Mouse (Mus musculus) heart, postnatal 0 days (tissue): ENCODE results near the gene Akt1. TPM values are rescaled to one million over a fixed set of nuclear protein-coding genes. Genes with fewer than 3 reads are reported as not detected.
A peak's percentile ranks its signal among the peaks of the same experiment; 100 is the strongest.

Experiments
- ATAC-seq: fragments of 200-750 bp; cut with Nextera tagmentation; 2 replicates; pipeline ENCODE4 v1.8.0; 2017; ENCODE audit warnings: low read depth, moderate number of reproducible peaks, moderate library complexity; ENCODE audit not compliant: insufficient read depth
- DNase-seq: peaks from one replicate; pipeline ENCODE4 v3.0.0-alpha.2; 2016; ENCODE audit warnings: low spot score
- H3K27ac ChIP-seq: fragments of 300-500 bp; sonication (generic); 2 replicates; pipeline ENCODE4 v1.5.1; 2014; ENCODE audit warnings: low read depth, mild to moderate bottlenecking
- H3K27me3 ChIP-seq: fragments of 300-500 bp; sonication (generic); 2 replicates; pipeline ENCODE4 v1.6.1; 2014; ENCODE audit warnings: low read length, mixed read lengths; ENCODE audit not compliant: control insufficient read depth, insufficient read depth
- H3K36me3 ChIP-seq: fragments of 300-500 bp; sonication (generic); replicated peaks from 2 replicates; pipeline ENCODE4 v1.6.1; 2014; ENCODE audit warnings: low read length, mixed read lengths; ENCODE audit not compliant: control insufficient read depth, insufficient read depth
- H3K4me1 ChIP-seq: fragments of 300-500 bp; sonication (generic); 2 replicates; pipeline ENCODE4 v1.6.1; 2014; ENCODE audit warnings: antibody characterized with exemption; ENCODE audit not compliant: control insufficient read depth, insufficient read depth
- H3K4me2 ChIP-seq: fragments of 300-500 bp; sonication (generic); 2 replicates; pipeline ENCODE4 v1.6.1; 2014; ENCODE audit warnings: low read depth, mild to moderate bottlenecking, low read length, moderate library complexity
- H3K4me3 ChIP-seq: fragments of 300-500 bp; sonication (generic); 2 replicates; pipeline ENCODE4 v1.5.1; 2014; ENCODE audit warnings: low read depth, low read length
- H3K9ac ChIP-seq: fragments of 300-500 bp; sonication (generic); replicated peaks from 2 replicates; pipeline ENCODE4 v1.6.1; 2014; ENCODE audit warnings: low read depth, low read length, mixed read lengths
- H3K9me3 ChIP-seq: fragments of 300-500 bp; sonication (generic); replicated peaks from 2 replicates; pipeline ENCODE4 v1.6.1; 2016; ENCODE audit warnings: low read length; ENCODE audit not compliant: control insufficient read depth
- CTCF ChIP-seq: IDR thresholded peaks from 2 replicates; pipeline ENCODE4 v1.5.1; 2016; ENCODE audit warnings: antibody characterized with exemption, control low read depth, low read depth
- EP300 ChIP-seq: IDR thresholded peaks from 2 replicates; pipeline ENCODE4 v1.6.1; 2016; ENCODE audit warnings: antibody characterized with exemption, low read depth
- WGBS: fragments of 180-500 bp; shearing (Covaris S2); extraction: QIAGEN DNeasy Blood & Tissue Kit; methylation state at CpG from one replicate; pipeline ENCODE4 v1.1.7; 2014; 5-methylcytosine and 5-hydroxymethylcytosine counted together
- polyA plus RNA-seq: library from polyadenylated mRNA; unstranded; fragments of >200 nt; fragmentation: Nextera tagmentation; extraction: Ambion mirVana; gene quantifications from 2 replicates; pipeline ENCODE4 v1.2.1, GENCODE M21; 2015
- total RNA-seq: library from RNA; depleted of rRNA; stranded (reverse); fragments of >200 nt; gene quantifications from 2 replicates; pipeline ENCODE4 v1.2.3, GENCODE M21; 2014; ENCODE audit warnings: low replicate concordance

Akt1 gene
- total and polyA plus RNA-seq, 2 experiments from 2014 or later, result 70.9 to 206 TPM

DNA sequence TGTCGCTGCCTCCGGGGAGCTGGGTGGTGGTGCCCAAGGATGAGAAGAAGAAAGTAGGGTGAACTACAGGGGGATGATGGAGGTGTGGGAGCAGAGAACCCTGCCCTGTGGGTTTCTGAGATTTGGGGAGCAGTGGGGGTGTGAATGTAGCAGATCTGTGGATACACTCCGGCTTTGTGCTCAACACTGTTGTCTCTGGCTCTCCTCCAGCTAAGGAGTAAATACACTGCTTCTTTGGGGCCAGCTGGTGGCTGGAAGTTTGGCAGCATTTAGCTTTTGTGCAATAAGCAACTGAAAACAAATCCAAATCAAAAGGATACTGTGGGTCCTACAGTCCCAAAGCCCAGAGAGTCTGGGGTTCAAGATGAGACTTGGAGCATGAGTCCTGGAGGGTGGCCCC lies 39.3 kb upstream of the Akt1 start:
- H3K36me3 ChIP-seq, result no peaks in the 10 kb centered on the region
- H3K4me3 ChIP-seq, result no peak overlapping the region
- ATAC-seq (no peak), DNase-seq (peak; percentile 17)
- no peak overlapping the region for H3K27ac ChIP-seq
- 54% methylated on average over 3 of the region's 3 CpGs for WGBS
- no peak overlapping the region for H3K4me2 ChIP-seq
- H3K9me3 ChIP-seq, result no peaks in the 10 kb centered on the region
- H3K27me3 ChIP-seq, result 0 out of 2 replicates have a peak, but pooled peaks cover 2% of the 10 kb centered on the region
- no peaks in the 10 kb centered on the region for H3K4me1 ChIP-seq
- H3K9ac ChIP-seq, result no peak overlapping the region
- no peak for TF ChIP-seq CTCF
- TF ChIP-seq EP300, result no peak

DNA sequence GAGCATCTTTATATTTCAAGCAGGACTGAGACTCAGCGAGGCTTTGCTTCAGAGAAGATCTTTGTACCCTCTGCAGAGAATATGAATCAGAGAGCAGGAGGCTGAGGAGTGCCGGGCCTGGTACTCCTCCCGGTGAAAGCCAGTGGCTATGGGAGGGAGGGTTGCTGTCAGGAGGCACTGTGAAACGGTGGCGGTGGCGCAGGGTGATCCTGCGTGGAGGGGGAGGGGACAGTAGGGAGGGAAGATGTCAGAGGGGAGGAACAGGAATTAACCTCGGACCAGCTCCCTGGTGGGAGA lies 32.8 kb upstream of the Akt1 start:
- Histone ChIP-seq H3K4me3 (no peak overlapping the region), H3K9me3 (no peaks in the 10 kb centered on the region), H3K27me3 (peaks cover 12% of the 10 kb centered on the region; the same call in 1 of the 2 replicates), H3K36me3 (no peaks in the 10 kb centered on the region), H3K4me2 (no peak overlapping the region), H3K9ac (no peak overlapping the region), H3K4me1 (no peaks in the 10 kb centered on the region), H3K27ac (no peak overlapping the region)
- DNase-seq, result no peak
- no peak for TF ChIP-seq CTCF
- no peak for TF ChIP-seq EP300
- WGBS, result 12% methylated on average over 8 of the region's 8 CpGs
- no peak for ATAC-seq

DNA sequence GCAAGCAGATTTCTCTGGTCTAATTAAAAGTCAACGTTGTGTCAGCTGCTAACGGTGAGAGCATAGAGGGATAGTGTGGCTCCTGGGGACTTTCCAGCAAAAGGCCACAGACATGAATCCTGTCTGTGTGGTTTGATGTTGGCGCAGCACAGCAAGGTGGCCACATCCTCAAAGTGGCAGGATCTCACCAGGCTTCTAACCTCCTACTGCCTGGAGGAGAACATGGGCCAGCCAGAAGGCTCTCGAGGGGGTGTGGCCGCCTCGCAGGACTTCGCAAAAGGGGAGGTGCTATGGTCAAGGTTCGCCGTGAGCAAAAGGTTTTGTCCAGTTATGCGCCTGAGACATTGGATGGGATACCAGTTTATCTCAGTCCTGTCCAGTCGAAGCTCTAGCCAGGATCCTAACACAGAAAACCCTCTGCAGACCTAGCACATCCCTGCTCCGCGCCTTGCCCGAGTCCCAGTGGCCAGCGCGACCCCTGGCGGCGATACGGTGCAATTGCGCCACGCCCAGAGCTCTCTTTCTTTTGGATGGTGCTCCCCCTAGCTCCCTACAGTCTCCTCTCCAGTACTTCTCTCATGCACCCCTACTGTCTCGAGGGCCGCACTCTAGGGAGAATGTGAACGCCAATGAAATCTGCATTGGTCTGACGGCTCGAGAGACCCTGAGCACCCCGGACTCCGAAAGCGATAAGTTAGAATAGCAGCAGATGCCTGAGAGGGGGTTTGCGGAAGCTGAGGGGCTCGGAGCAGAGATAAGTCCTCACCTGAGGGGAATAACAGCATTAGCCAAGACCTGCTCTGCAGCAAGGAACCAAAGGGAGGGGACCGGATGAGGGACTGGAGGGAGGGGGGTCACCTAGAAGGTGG lies 32.3 kb upstream of the Akt1 start:
- TF ChIP-seq EP300 (no peak), CTCF (peak; percentile 100)
- DNase-seq (peak; percentile 84), ATAC-seq (peak; percentile 81)
- Histone ChIP-seq H3K27me3 (peaks cover 14% of the 10 kb centered on the region; the same call in 1 of the 2 replicates), H3K9me3 (no peaks in the 10 kb centered on the region), H3K4me2 (peak overlapping the region; percentile 27; the same call in 1 of the 2 replicates), H3K27ac (no peak overlapping the region), H3K4me3 (no peak overlapping the region), H3K4me1 (no peaks in the 10 kb centered on the region), H3K9ac (no peak overlapping the region), H3K36me3 (no peaks in the 10 kb centered on the region)
- 10% methylated on average over 32 of the region's 32 CpGs for WGBS

DNA sequence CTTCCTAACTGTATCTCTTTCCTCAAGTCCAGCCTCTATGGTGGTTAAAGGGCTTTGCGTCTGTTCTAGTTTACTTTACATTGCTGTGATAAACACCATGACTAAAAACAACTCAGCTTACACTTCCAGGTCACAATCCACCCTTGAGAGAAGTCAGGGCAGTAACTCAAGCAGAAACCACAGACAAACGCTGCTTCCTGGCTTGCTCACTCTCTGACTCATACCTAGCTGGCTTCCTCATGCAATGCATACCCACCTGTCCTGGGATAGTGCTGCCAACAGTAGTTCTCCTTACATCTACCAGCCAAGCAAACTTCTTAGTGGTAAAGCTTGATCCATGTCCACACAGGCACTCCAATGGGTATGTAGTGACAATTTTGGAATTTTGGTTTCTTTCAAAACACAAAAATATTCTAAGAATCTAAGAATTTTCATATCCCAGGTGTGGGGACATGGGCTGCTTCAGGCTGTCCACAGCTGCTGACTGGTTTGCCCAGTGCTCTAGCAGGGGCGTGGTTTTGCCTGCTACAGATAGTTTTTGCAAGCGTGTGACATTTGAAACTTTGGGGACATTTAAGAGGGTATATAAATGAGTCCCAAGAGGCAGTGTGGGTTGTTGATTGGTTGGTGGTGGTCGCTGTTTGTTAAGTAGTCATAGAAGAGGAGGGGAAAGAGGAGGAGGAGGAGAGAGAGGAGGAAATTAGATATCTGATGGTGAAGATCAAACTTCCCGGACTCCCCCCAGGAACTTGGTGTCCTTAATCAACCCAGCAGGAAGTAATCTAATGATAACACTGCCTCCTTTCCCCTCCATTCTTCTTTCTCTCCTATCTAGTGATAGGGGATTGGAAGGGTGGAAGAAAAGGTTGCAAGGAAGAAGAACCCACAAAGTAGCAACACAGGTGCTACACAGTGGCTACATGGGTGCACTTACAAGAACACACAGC lies 28.0 kb upstream of the Akt1 start:
- DNase-seq (no peak), ATAC-seq (no peak)
- H3K36me3 ChIP-seq, result no peaks in the 10 kb centered on the region
- no peak for TF ChIP-seq CTCF
- no peak for TF ChIP-seq EP300
- WGBS, result 51% methylated on average over 6 of the region's 6 CpGs
- peaks cover 16% of the 10 kb centered on the region; the same call in 1 of the 2 replicates for H3K27me3 ChIP-seq
- no peaks in the 10 kb centered on the region for H3K4me1 ChIP-seq
- H3K9ac ChIP-seq, result no peak overlapping the region
- H3K27ac ChIP-seq, result no peak overlapping the region
- H3K4me2 ChIP-seq, result no peak overlapping the region
- H3K4me3 ChIP-seq, result no peak overlapping the region
- H3K9me3 ChIP-seq, result no peaks in the 10 kb centered on the region

DNA sequence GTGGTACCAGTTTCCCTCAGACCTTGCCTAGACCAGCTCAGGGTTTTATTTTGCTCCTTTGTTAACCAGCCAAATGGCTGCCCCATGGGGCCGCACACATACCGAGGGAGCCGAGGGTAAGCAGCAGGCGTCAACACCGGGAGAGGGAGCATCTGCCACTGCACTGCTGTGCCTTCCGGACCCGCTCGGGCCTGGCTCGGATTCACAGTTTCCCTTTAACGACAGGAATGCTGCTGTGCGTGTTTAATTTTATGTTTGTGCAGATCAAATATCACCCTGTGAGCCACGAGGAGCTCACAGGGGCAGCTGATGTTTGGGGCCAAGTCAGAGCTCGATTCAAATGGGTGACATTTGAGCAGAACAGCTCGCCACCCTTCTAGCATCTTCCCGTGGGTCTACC lies 25.8 kb upstream of the Akt1 start:
- no peak for DNase-seq
- H3K9me3 ChIP-seq, result no peaks in the 10 kb centered on the region
- H3K27me3 ChIP-seq, result 0 out of 2 replicates have a peak, but pooled peaks cover 12% of the 10 kb centered on the region
- no peaks in the 10 kb centered on the region for H3K4me1 ChIP-seq
- 5% methylated on average over 15 of the region's 15 CpGs for WGBS
- H3K27ac ChIP-seq, result no peak overlapping the region
- H3K4me2 ChIP-seq, result peak overlapping the region; percentile 35
- TF ChIP-seq CTCF, result no peak
- no peak for TF ChIP-seq EP300
- no peaks in the 10 kb centered on the region for H3K36me3 ChIP-seq
- H3K9ac ChIP-seq, result no peak overlapping the region
- H3K4me3 ChIP-seq, result 0 out of 2 replicates have a peak overlapping the region, but pooled peaks have one; percentile 11
- ATAC-seq, result peak; percentile 36; the same call in 1 of the 2 replicates
